Mouse (Mus musculus) kidney, postnatal 25 days (tissue): ENCODE data around the gene Tubgcp6.

Source experiments
- DNase-seq, 2 experiments: peaks; one replicate each; pipeline ENCODE4 v3.0.0; 2021; ENCODE audit warnings: mixed read lengths in 2 of 2

Tubgcp6 gene

DNA sequence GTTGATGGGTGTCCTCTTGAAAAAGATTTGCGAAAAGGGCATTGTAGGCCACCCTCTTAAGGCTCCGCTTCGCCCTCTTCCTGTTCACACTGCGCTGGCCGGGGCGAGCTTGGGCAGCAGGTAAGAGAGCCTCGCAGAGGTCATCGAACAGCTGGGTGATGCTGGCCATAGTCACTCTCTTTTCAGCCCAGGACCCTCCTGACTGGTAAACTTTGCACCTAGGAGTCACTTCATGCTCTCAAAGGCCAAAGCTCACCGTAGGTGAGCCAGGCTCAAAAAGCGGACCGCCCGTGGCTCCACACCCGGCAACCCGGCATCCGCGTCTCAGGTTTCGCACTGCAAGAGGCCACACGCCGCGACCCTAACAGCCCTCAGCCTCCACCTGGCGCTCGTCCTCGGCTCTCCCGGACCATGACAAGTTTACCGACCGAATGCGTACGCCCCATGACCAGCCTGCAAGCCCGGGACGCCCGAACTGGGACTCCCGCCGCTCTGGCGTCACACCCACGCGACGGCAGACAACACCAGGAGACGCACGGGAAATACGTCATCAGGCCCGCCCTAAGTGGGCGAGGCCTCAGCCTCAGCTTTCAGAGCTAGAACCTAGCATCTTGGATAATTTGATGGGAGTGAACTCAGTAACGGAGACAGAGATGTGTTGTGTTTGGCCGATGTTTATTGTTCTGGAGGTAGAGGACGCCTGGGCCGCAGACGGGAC lies at the start of gene Tubgcp6:
TSS of gene Tubgcp6 (minus strand) at position 464 of the 718 bp plus-strand sequence.
- peak; percentile 96 to 97 for DNase-seq

DNA sequence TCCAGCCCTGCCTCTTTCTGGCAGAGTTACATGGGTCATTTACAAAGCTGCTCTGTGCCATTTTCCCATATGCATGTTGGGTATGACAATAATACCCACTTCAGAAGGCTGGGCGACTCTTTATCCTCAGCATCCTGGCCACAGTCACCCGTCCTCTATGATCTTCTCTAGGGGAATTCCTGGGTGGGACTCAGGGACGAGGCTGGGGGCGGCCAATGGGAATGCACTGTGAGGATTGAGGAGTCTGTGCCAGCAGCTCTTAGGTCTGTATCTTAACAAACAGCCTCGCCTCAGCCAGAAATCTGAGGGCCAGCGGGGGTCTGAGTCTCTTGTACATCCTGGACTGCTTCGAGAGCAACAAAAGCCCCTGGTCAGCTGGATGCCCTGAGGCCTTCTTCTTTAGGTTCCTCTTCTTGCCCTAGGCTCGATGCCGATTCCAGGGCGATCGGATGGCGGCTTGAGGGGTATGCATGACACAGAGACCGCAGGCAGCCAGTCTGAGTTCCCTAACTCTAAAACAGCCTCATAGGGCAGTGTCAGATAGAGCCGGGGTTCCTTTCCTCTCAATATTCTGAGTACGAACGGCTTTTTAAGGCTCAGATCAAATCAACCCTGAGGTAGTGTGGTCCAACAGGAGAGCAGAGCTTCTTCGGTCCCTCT lies 49.5 kb upstream of the Tubgcp6 start:
- no peak for DNase-seq

DNA sequence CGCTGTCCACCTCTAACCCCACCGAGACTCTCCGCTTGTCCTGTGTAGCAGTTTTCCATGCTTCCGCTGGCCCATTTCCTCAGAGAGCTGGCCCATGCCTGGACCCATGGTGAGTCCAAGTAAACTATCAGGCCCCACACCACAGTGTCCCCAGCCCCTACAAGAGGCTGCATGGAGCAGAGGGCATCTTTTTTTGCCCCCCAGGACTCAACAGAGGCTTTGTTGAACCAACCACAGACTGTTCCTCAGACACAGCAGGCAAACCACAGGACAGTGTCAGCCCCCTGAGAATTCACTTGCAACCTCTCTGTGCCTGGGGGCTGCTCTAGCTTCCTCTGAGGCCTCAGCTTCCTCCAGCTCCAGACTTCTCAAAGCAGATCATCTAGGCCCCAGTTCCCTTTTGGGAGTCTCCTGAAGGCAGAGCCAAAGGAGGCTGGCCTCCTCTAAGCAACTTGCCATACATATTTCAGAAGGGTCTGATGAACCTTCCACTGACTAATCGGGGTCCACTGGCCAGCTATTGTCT lies 48.7 kb upstream of the Tubgcp6 start:
- no peak for DNase-seq

DNA sequence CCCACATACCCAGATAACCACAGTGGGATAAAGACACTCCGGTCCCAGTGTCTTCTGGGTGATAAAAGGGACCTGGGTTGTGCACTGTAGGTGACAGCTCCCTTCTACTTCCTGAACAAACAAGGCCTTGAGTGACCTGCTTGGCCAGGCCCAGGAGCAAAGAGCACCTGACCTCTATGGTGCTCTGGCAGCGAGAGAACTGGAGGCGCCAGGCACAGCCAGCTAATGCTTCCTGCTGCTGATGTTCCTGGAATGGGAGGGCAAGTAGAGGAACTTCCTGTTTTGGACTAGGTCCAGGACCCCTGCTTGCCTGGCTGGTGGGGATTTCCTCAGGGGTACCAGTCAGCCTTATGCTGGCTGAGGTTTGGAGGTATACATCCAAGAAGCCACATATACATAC lies 47.2 kb upstream of the Tubgcp6 start:
- peak; percentile 73 to 91 for DNase-seq

DNA sequence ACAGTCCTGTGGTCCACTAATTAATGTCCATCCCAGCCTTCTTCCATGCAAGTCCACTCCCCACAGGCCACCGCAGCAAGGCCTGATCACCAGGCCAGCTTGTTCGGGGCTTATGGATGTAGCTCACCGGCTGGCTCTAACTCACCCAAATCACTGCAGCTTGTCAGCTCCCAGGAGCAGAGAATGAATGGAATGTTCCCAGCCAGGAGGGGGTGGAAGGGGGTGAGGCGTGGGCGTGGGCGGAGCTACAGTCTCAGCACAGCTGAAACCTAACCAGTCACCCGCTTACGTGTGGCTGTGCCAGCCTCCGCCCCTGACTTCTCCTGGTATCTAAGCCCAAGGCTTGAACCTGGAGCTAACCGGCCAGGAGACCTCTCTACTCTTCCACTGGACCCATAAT lies 46.5 kb upstream of the Tubgcp6 start:
- DNase-seq: peak; percentile 94 to 96

DNA sequence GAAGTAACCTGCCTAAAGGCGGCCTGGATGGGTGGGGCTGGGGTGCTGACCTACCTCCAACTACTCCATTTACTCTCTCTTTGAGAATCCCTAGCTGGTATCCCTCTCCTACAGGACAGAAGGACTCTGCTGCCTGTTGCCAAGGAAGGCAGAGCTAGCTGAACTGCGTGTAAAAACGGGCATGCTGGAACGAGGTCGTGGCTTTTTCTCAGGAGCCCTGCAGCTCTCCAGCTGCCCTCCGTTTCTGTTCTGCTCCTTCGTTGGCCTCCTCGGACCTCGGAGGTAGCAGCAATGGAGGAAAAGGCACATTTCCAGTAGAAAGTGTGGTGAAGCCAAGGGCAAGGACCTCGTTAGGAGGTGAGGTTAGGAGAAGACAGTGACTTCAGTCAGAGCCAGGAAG lies 46.0 kb upstream of the Tubgcp6 start:
- no peak for DNase-seq

DNA sequence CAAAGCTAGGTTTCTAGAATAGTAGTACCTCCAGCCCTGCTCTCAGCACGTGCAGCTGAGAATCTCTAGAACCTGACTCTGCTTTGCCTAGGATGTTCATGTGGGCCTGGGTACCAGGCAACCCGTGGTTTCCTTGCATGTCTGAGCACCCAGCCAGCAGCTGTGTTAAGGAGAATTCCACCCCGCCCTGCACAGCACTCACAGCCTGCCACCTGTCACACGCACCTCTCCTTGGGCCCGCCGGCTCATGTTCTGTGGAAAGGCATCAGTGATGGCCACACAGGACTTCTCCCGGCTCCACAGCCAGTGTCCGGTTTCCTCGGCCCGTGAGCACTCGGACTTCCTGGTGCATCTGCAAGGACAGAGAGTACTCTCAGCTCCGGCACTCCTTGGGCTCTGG lies 42.6 kb upstream of the Tubgcp6 start:
- DNase-seq: no peak

DNA sequence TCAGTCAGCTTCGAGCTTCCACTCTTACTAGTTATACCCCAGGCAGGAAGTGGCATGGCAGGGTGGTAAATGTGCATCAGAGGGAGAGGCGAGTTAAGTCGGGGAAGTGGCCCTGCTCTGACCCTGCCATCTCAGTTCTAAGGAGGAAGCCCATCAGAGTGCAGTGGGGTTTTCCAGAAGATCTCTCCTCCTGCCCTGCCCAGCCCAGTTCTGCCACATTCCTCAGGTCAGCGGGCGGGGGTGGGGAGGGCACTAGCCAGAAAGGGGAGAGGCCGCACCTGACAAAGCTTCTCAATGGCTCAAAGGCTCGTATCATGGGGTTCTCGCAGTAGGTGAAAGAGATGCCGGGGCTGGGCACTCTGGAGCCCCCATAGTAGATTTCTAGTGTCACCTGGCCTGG lies 38.5 kb upstream of the Tubgcp6 start:
- no peak for DNase-seq

DNA sequence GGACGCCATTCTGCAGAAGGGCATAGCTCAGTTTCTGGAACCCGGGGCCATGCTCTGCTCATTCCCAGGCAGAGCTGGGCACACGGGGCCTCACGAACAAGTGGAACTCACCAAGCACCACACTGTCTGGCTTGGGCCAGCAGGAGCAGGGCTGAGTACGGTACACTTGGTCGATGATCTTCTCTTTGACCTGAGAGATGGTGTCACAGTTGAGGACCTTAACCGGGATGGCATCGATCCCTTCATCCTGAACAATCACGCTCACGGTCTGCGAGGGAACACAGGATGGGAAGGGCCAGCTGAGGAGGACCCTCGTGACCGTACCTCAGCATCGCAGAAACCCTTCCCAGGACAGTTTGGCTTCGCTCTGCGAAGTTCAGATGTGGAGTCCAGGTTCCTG lies 35.6 kb upstream of the Tubgcp6 start:
- no peak for DNase-seq

DNA sequence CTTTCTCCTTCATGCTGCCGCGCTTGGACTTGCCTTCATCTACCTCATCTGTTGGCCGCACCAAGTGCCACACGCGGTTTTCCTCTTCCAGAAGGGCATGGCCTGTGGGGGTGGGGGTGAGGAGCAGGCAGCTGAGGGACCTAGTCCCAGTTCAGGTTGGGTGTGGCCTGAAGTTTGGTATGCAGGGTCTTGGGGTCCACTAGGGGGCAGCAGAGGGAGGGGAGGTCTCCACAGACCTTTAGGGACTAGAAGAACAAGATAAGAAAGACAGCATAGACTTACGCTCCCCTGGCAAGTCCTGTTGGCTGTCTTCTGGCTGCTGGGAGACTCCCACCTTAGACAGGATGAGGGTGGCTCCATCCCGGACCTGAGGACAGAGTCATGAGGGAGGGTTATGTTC lies 35.0 kb upstream of the Tubgcp6 start:
- peak; percentile 85 for DNase-seq

DNA sequence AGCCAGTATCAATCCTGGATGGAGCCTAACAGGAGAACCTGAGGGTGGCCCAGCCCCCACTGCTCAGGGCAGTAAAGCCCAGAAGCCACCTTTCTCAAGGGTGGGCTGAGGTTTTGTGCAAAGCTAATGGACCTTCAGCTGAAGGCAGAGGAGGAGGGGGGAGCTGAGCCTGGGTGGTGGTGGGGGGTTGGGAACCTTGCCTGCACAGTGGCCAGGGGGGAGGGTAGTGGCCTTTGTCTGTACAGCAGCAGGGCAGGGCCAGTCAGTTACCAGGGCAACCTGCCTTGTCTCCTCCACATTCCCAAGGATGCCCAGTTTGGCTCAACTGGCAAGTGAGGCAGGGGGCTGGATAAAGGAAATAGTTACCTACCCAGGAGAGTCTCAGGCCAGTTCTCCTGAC lies 29.4 kb upstream of the Tubgcp6 start:
- DNase-seq: no peak

DNA sequence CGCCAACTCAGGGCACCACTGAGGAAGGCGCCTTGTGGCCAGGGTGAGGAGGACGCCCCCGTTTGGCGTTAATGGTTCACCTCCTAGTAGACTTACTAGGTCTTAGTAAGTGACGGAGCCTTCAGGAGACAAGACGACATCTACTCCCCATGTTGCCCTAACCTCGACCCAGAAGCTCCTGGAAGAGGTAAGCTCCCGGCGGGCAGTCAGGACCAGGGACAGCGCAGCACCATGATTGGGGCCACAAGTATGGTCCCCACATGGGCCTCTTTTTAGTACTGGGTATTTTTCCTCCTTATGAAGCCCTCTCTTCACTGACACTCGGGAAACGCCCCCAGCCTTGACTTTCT lies 27.1 kb upstream of the Tubgcp6 start:
- peak in 1 of 2 experiments; percentile 51 for DNase-seq

DNA sequence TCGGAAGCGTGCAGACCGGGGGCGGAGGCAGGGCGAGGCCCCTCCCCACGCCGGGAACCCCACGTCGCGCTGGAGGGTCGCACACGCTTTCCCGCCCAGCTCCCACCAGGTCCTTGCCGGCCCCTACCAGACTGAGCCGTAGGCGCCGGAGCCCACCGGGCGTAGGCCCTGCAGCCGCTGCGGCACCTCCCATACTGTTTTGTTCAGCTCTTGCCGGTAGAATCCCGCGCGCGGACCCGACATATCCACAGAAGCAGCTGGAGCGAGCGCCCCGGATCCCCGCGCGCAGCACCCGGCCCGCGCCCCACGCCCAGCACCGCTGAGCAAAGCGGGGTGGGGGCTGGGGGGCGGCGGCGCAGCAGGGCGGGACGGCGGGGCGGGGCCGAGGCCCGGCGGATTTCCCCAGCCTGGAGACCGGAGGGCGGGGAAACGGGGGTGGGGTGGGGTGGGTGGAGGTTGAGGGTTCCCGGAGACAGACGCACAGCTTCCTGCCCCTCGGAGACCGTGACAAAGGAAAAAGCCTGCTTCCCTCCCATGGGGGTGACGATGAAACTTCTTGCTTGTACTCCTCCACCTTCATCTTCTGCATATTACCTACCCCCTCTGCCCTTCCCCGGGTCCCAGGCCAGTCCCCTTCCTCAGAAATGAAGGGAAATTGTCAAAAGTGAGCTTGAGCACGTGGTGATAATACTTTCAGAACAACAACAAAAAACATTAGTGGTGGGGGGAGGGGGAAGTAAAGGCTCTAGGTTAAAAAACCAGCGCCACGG lies 26.5 kb upstream of the Tubgcp6 start, which contains the start of gene Mapk11:
TSS of gene Mapk11 (minus strand) at position 358 of the 770 bp plus-strand sequence.
- DNase-seq: peak; percentile 54 to 64

DNA sequence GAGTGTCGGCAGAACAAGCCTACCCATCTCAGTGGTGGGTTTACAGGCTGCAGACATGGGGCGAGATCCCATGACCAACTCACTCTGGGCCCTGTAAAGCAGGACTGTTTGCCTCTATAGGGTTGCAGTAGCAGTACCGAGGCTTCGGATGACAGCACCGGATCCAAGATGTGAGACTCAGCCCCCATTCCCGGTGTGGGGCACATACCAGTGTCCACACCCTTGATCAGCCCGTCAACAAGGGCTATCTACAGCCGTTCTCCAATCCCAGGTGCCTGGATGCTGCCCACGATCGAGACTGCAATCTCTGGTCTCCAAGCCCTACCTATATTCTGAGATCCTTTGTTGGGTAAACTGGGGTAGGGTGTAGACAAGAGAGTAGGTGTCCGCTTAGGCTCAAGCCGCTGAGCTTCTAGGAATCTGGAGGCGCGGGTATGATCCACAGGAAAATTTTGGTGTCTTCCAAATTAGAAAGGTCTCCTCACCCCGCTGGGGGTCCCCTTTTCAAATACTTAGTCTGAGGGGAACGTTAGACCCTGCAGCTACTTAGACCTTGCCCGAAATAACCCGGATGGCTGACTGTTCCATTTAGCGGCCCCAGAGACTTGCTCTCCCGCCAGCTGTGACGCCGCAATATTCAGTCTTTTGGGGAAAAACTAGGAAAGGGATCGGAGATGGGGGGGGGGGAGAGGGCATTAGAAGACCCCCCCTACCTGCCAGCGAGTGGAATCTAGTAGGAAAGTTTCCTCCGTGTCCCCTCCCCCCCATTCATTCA lies 25.8 kb upstream of the Tubgcp6 start:
- DNase-seq: no peak

DNA sequence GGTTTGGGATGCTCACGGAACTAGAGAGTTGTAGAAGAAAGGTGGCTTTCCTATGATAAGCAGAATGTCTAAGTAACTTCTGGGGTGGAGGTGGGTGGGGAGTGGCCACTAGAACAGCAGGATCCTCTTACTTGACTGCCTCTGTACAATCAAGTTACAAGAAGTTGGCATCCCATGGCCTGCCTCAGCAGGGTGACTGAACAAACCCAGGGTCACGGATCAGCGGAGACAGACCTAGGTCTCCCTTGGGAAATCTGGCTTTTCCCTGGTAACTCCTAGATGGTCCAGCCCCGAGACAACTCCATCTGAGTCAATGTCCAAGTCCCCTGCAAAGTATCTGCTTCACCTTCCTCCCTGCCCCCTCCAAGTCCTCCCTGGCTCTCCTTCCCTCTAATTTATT lies 25.0 kb upstream of the Tubgcp6 start:
- DNase-seq: peak; percentile 27 to 61

DNA sequence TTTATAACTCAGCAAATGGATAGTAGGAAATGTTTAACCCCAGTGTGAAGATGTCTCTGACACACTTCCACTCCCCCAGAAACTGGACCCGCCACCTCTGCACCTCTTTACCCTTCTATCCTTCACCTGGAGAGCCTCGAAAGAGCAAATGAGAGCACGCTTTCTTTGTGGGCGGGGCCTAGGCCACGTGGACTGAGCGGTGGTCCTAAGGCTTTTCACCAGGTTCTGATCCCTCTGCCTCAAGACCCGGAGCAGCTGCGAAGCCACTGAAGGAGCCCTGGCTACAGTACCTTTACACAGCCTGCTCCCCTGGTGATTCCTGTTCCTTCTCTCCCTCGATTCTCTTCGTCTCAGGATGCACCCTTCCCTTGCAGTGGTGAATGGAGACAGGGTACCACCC lies 24.5 kb upstream of the Tubgcp6 start:
- DNase-seq: no peak

DNA sequence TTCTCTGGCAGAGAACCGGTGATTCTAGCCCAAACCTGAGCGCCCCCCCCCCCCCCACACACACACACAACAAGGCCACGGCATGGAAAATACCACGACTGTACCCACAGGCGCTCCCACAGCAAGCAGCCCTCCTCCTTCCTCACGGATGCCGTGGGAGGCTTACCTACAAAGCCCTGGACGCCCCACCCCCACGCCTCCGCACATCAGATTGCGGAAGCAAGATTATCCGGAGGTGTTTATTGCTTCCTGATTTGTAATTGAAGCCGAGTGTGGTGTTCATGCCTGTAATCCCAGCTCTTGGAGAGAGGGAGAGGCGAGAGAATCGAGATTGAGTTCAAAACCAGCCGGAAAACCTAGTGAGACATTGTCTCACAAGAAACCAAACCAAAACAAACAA lies 24.1 kb upstream of the Tubgcp6 start:
- DNase-seq: peak; percentile 58 to 61

DNA sequence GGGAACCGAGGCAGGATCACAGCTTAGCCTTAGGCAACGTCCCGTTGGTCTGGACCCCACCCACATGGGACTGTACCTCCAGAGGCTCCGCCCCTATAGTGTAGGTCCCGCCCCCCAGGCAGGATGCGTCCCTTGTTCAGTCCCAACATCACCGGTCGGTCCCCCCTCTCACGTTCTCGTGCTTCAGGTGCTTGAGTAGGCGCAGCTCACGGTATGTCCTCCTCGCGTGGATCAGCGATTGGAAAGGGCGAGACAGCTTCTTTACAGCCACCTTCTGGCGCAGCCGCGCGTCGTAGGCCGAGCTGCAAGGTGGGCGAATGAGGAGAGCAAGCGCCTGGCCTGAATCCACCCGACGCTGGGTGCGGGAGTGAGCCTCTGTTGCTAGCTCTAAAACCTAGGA lies 23.6 kb upstream of the Tubgcp6 start:
- DNase-seq: peak; percentile 56 to 77

DNA sequence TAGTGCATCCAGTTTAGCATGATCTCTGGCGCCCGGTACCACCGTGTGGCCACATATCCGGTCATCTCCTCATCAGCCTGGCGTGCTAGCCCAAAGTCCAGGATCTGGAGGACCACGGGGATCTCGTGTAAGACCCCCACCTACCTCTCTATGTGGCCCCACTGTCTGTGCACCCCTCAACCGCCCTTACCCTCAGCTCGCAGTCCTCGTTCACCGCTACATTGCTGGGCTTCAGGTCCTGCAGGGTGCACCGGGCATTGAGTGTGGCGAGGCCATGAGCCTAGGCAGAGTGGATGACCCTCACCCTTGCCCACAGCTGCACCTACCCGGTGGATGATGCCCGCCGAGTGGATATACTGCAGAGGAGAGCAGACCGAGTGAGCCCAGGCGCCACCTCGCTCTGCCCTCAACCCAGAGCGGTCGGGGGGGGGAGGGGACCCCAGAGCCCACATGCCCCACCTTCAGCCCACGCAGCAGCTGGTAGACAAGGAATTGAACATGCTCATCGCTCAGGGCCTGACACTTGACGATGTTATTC lies 23.0 kb upstream of the Tubgcp6 start:
- no peak for DNase-seq

DNA sequence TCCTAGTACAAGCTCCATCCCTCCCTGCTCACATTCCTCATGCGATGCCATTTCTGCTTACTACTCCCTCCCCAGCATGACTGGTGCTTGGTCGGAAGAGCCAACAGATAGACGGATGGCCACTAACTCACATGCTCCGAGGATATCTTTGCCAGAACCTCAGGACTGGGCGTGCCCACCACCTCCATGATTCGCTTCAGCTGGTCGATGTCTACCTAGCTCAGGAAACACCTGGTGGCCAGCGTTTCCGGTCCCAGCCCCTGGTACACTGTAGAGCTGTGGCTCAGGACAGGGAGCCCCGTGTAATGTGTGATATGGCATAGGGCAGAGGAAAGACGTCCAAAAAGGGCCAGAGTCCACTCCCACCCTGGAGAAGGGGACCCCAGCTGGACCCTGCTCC lies 22.1 kb upstream of the Tubgcp6 start:
- DNase-seq: no peak

DNA sequence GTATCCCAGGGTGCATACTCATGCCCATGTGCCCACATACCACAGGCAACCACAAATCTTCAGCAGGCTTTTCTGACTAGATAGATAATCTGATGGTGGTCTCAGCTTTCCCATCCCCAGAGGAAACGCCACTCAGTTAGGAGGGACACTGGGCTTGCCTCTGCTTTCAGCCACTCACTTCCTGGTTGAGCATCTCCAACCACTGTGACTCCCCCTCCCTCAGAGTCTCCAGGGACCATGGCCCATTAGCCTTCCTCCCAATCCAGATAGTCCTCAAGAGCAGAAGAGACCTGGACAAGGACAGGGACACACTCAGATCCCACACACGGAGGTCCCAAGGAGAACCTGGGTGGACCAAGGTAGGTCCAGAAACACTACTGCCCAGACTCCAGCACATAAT lies 20.2 kb upstream of the Tubgcp6 start:
- DNase-seq: no peak

DNA sequence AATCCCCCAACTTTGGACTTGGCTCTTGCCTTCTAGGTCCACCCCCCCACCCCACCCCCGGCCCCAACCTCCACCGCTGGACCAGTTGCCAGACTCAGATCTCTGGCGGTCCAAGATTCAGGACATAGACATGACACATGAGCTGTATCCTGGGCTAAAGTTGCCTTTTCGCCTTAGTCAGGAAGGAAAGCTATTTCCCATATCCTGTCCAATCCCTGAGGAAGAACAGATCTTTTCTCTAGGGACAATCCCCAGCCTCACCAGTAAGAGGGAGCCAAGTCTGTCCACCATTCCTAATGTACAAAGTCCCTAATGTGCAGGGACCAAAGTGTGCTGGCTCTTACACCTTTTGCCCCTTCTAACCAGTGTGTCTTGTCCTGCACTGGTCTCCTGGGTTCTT lies 19.0 kb upstream of the Tubgcp6 start:
- DNase-seq: peak in 1 of 2 experiments; percentile 40

DNA sequence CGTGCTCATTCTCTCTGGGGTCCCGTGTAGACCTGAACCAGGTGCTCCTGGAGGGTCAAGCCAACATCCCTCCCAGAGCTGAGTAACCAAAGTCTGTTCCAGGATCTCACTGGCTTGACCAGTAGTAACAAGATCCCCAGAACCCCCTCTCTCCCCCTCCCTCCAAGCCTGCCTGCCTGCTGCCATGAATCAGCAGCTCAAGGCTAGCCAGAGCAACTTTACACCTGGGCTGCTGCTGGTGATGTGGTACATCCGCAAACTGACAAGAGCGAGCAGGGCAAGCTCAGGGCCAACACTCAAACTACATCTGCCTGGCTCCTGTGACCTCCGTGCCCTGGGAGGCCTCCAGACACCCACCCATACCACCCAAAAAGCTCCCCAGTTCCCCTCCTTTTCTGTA lies 18.5 kb upstream of the Tubgcp6 start:
- peak in 1 of 2 experiments; percentile 44 for DNase-seq
